Mouse (Mus musculus) limb, embryonic 14.5 days (tissue): Measurements from ENCODE around the gene Phlda2. TPM values are rescaled to one million over a fixed set of nuclear protein-coding genes. Genes with fewer than 3 reads are reported as not detected.

Experiments used
- ATAC-seq: fragments of 200-750 bp; cut with Nextera tagmentation; 2 replicates; pipeline ENCODE4 v1.8.0; 2017; ENCODE audit warnings: low read depth, moderate number of reproducible peaks, moderate TSS enrichment; ENCODE audit not compliant: low FRiP score
- DNase-seq: peaks from one replicate; pipeline ENCODE4 v3.0.0-alpha.2; 2015; ENCODE audit warnings: low spot score
- H3K27ac ChIP-seq: fragments of 300-500 bp; sonication (generic); replicated peaks from 2 replicates; pipeline ENCODE4 v1.5.1; 2014; ENCODE audit warnings: low read depth, mild to moderate bottlenecking, low read length, moderate library complexity, mixed read lengths
- H3K27me3 ChIP-seq: fragments of 300-500 bp; sonication (generic); 2 replicates; pipeline ENCODE4 v1.6.1; 2014; ENCODE audit warnings: low read length, mixed read lengths; ENCODE audit not compliant: control insufficient read depth, insufficient read depth
- H3K36me3 ChIP-seq: fragments of 300-500 bp; sonication (generic); 2 replicates; pipeline ENCODE4 v1.6.1; 2014; ENCODE audit warnings: mild to moderate bottlenecking, low read length, moderate library complexity, mixed read lengths; ENCODE audit not compliant: control insufficient read depth, insufficient read depth
- H3K4me1 ChIP-seq: fragments of 300-500 bp; sonication (generic); 2 replicates; pipeline ENCODE4 v1.6.1; 2014; ENCODE audit warnings: antibody characterized with exemption, low read length, mixed read lengths; ENCODE audit not compliant: control insufficient read depth, insufficient read depth
- H3K4me2 ChIP-seq: fragments of 300-500 bp; sonication (generic); replicated peaks from 2 replicates; pipeline ENCODE4 v1.6.1; 2014; ENCODE audit warnings: low read depth, mild to moderate bottlenecking, low read length, moderate library complexity; ENCODE audit not compliant: severe bottlenecking
- H3K4me3 ChIP-seq: fragments of 300-500 bp; sonication (generic); replicated peaks from 2 replicates; pipeline ENCODE4 v1.5.1; 2014; ENCODE audit warnings: low read length
- H3K9ac ChIP-seq: fragments of 300-500 bp; sonication (generic); 2 replicates; pipeline ENCODE4 v1.6.1; 2014; ENCODE audit warnings: mild to moderate bottlenecking, low read depth, low read length, moderate library complexity; ENCODE audit not compliant: severe bottlenecking
- H3K9me3 ChIP-seq: fragments of 300-500 bp; sonication (generic); 2 replicates; pipeline ENCODE4 v1.6.1; 2016; ENCODE audit warnings: low read length; ENCODE audit not compliant: control insufficient read depth
- POLR2A ChIP-seq: fragments of 200-500 bp; IDR thresholded peaks from 2 replicates; pipeline ENCODE4 v1.8.0; 2012; ENCODE audit warnings: inconsistent platforms, mild to moderate bottlenecking, moderate library complexity, borderline replicate concordance; ENCODE audit not compliant: insufficient read depth, insufficient read length; ENCODE audit errors: extremely low read depth
- WGBS: fragments of 180-500 bp; shearing (Covaris S2); extraction: QIAGEN DNeasy Blood & Tissue Kit; methylation state at CpG from one replicate; pipeline ENCODE4 v1.1.7; 2014; 5-methylcytosine and 5-hydroxymethylcytosine counted together
- polyA plus RNA-seq, 2 experiments: library from polyadenylated mRNA; depleted of rRNA in 1 of 2; stranded (reverse) in 1 of 2; unstranded in 1 of 2; fragments of >200 nt; fragmentation: Nextera tagmentation in 1 of 2; extraction: Ambion mirVana in 1 of 2; gene quantifications; 2 replicates each; pipeline versions ENCODE4 v1.2.1 to v1.2.3; 2012 to 2014

The Phlda2 gene
- polyA plus RNA-seq (2012; rRNA removed): 23.3 and 34.7 TPM in 2 replicates
- 13.7 and 14.1 TPM in 2 replicates for polyA plus RNA-seq (2014; fragmentation: Nextera tagmentation; extraction: Ambion mirVana)

GRCm38 (mm10) chr7:143502418-143503200, at the start of gene Phlda2:
Phlda2 (minus strand) TSS chr7:143503150.
- DNase-seq (peak; percentile 17), ATAC-seq (peak; percentile 46; the same call in 1 of the 2 replicates)
- H3K9ac ChIP-seq: peak within 1 kb of the TSS; percentile 56
- H3K36me3 ChIP-seq: no peaks in the 10 kb centered on the region
- H3K4me3 ChIP-seq: peak within 1 kb of the TSS; percentile 49
- H3K27ac ChIP-seq: no peak within 1 kb of the TSS
- H3K4me2 ChIP-seq: peak within 1 kb of the TSS; percentile 83
- H3K4me1 ChIP-seq: peaks cover 7% of the 10 kb centered on the region; the same call in 1 of the 2 replicates
- 4% methylated on average over 49 of the region's 51 CpGs for WGBS
- peaks cover 21% of the 10 kb centered on the region for H3K27me3 ChIP-seq
- TF ChIP-seq POLR2A: no peak
- no peaks in the 10 kb centered on the region for H3K9me3 ChIP-seq

- Histone ChIP-seq H3K36me3 (no peaks in the 10 kb centered on the region), H3K27me3 (no peaks in the 10 kb centered on the region), H3K9ac (peak overlapping the region; percentile 73), H3K4me2 (peak overlapping the region; percentile 90), H3K9me3 (no peaks in the 10 kb centered on the region), H3K27ac (peak overlapping the region; percentile 83), H3K4me1 (peaks cover 9% of the 10 kb centered on the region; the same call in 1 of the 2 replicates), H3K4me3 (peak overlapping the region; percentile 53)
- WGBS: 35% methylated on average over 2 of the region's 2 CpGs
- TF ChIP-seq POLR2A: no peak
- 0 out of 2 replicates have a peak, but pooled peaks have one; percentile 0 for ATAC-seq
- no peak for DNase-seq
These were observed 46.8 kb upstream of the Phlda2 start for GRCm38 (mm10) chr7:143549588-143550220.

- peak; percentile 99 for ATAC-seq
- under 1% methylated on average over 42 of the region's 43 CpGs for WGBS
- H3K36me3 ChIP-seq: no peaks in the 10 kb centered on the region
- H3K4me2 ChIP-seq: peak within 1 kb of the TSS; percentile 90
- H3K27me3 ChIP-seq: no peaks in the 10 kb centered on the region
- H3K4me1 ChIP-seq: peaks cover 9% of the 10 kb centered on the region; the same call in 1 of the 2 replicates
- H3K9me3 ChIP-seq: no peaks in the 10 kb centered on the region
- H3K9ac ChIP-seq: peak within 1 kb of the TSS; percentile 90
- peak within 1 kb of the TSS; percentile 53 for H3K4me3 ChIP-seq
- peak within 1 kb of the TSS; percentile 87 for H3K27ac ChIP-seq
- DNase-seq: peak; percentile 100
- no peak; the same call in 1 of the 2 replicates for TF ChIP-seq POLR2A
These were observed 46.1 kb upstream of the Phlda2 start, which contains the start of gene Nap1l4 for GRCm38 (mm10) chr7:143548976-143549457. Nap1l4 (minus strand) TSS chr7:143549106.

- WGBS: 0% methylated on average over 26 of the region's 63 CpGs
- H3K4me3 ChIP-seq: peak overlapping the region; percentile 53
- peak overlapping the region; percentile 87 for H3K27ac ChIP-seq
- peak overlapping the region; percentile 90 for H3K9ac ChIP-seq
- H3K27me3 ChIP-seq: no peaks in the 10 kb centered on the region
- H3K36me3 ChIP-seq: no peaks in the 10 kb centered on the region
- no peak for TF ChIP-seq POLR2A
- peak; percentile 69 for ATAC-seq
- DNase-seq: peak; percentile 32
- peak overlapping the region; percentile 73 for H3K4me2 ChIP-seq
- H3K9me3 ChIP-seq: no peaks in the 10 kb centered on the region
- H3K4me1 ChIP-seq: peaks cover 9% of the 10 kb centered on the region; the same call in 1 of the 2 replicates
These were observed 45.4 kb upstream of the Phlda2 start for GRCm38 (mm10) chr7:143548231-143548961.
